Mouse (Mus musculus) spleen, adult 2 months (tissue): Measurements from ENCODE around the gene Sepsecs. TPM values are rescaled to one million over a fixed set of nuclear protein-coding genes. Genes with fewer than 3 reads are reported as not detected.

Experiments used
- DNase-seq, 2 experiments: peaks; one replicate each; pipeline versions ENCODE4 v3.0.0 to v3.0.0-alpha.2; 2012 to 2021; ENCODE audit warnings: low spot score in 2 of 2, low read depth in 1 of 2
- H3K27ac ChIP-seq: fragments of 200-500 bp; 2 replicates; pipeline ENCODE4 v1.5.1; 2012; ENCODE audit warnings: low read length, inconsistent platforms; ENCODE audit not compliant: insufficient read depth
- H3K27me3 ChIP-seq: fragments of 200-500 bp; 2 replicates; pipeline ENCODE4 v1.6.1; 2012; ENCODE audit warnings: mild to moderate bottlenecking, moderate library complexity, low read length, inconsistent platforms; ENCODE audit not compliant: control insufficient read depth, insufficient read depth
- H3K36me3 ChIP-seq: fragments of 200-500 bp; 2 replicates; pipeline ENCODE4 v1.6.1; 2012; ENCODE audit warnings: mild to moderate bottlenecking, low read length, inconsistent platforms; ENCODE audit not compliant: control insufficient read depth, insufficient read depth
- H3K4me1 ChIP-seq: fragments of 200-500 bp; 2 replicates; pipeline ENCODE4 v1.6.1; 2011; ENCODE audit warnings: inconsistent platforms; ENCODE audit not compliant: control insufficient read depth, insufficient read depth, insufficient read length
- H3K4me3 ChIP-seq: fragments of 200-500 bp; 2 replicates; pipeline ENCODE4 v1.5.1; 2011; ENCODE audit warnings: mild to moderate bottlenecking, inconsistent platforms; ENCODE audit not compliant: insufficient read depth, insufficient read length; ENCODE audit errors: extremely low read depth
- CTCF ChIP-seq: fragments of 200-500 bp; IDR thresholded peaks from 2 replicates; pipeline ENCODE4 v1.5.1; 2011; ENCODE audit warnings: mild to moderate bottlenecking, inconsistent platforms; ENCODE audit not compliant: insufficient read depth, insufficient read length, insufficient replicate concordance; ENCODE audit errors: extremely low read depth
- POLR2A ChIP-seq: fragments of 200-500 bp; IDR thresholded peaks from 2 replicates; pipeline ENCODE4 v1.6.1; 2011; ENCODE audit warnings: low read depth, low read length, inconsistent platforms
- WGBS: fragments of 180-500 bp; shearing (Covaris S2); methylation state at CpG from one replicate; pipeline ENCODE4 v1.1.7; 2018; 5-methylcytosine and 5-hydroxymethylcytosine counted together
- polyA plus RNA-seq: library from polyadenylated mRNA; depleted of rRNA; stranded (reverse); fragments of >200 nt; gene quantifications from 2 replicates; pipeline ENCODE4 v1.2.3, GENCODE M21; 2012

Gene Sepsecs
- polyA plus RNA-seq, 1 experiment: 3.1 TPM

GRCm38 (mm10) chr5:52623099-52623498 lies 46.4 kb downstream of the Sepsecs start:
- H3K27me3 ChIP-seq: no peaks in the 10 kb centered on the region
- WGBS: 84% methylated on average over 2 of the region's 2 CpGs
- TF ChIP-seq POLR2A: no peak
- no peak for TF ChIP-seq CTCF
- H3K36me3 ChIP-seq: no peaks in the 10 kb centered on the region
- DNase-seq: no peak
- peaks cover 6% of the 10 kb centered on the region; the same call in 1 of the 2 replicates for H3K4me1 ChIP-seq
- no peak overlapping the region for H3K4me3 ChIP-seq
- H3K27ac ChIP-seq: no peak overlapping the region

- 2% methylated on average over 41 of the region's 41 CpGs for WGBS
- Histone ChIP-seq H3K4me1 (peaks cover 10% of the 10 kb centered on the region; the same call in 1 of the 2 replicates), H3K4me3 (peak overlapping the region; percentile 26; the same call in 1 of the 2 replicates), H3K27me3 (no peaks in the 10 kb centered on the region), H3K36me3 (no peaks in the 10 kb centered on the region), H3K27ac (no peak overlapping the region)
- TF ChIP-seq POLR2A (no peak), CTCF (no peak)
- peak in 1 of 2 experiments; percentile 9 for DNase-seq
Observed at GRCm38 (mm10) chr5:52618348-52619270, 50.9 kb downstream of the Sepsecs start.

GRCm38 (mm10) chr5:52617711-52618347 lies 51.7 kb downstream of the Sepsecs start:
- WGBS: 66% methylated on average over 9 of the region's 9 CpGs

GRCm38 (mm10) chr5:52616549-52616948 lies 53.0 kb downstream of the Sepsecs start:
- Histone ChIP-seq H3K36me3 (no peaks in the 10 kb centered on the region), H3K4me3 (no peak overlapping the region), H3K27ac (no peak overlapping the region), H3K4me1 (peaks cover 10% of the 10 kb centered on the region; the same call in 1 of the 2 replicates), H3K27me3 (no peaks in the 10 kb centered on the region)
- TF ChIP-seq POLR2A (no peak), CTCF (no peak)
- DNase-seq: no peak
- 36% methylated on average over 2 of the region's 2 CpGs for WGBS

More at GRCm38 (mm10) chr5:52617711-52618347, 51.7 kb downstream of the Sepsecs start:
- peak overlapping the region; percentile 26; the same call in 1 of the 2 replicates for H3K4me3 ChIP-seq
- H3K36me3 ChIP-seq: no peaks in the 10 kb centered on the region
- H3K27me3 ChIP-seq: no peaks in the 10 kb centered on the region
- no peak for DNase-seq
- H3K4me1 ChIP-seq: peaks cover 10% of the 10 kb centered on the region; the same call in 1 of the 2 replicates
- H3K27ac ChIP-seq: no peak overlapping the region
- no peak for TF ChIP-seq POLR2A
- TF ChIP-seq CTCF: no peak

- WGBS: 43% methylated on average over 9 of the region's 9 CpGs
- TF ChIP-seq POLR2A (no peak), CTCF (no peak)
Observed at GRCm38 (mm10) chr5:52615421-52615820, 54.1 kb downstream of the Sepsecs start.

GRCm38 (mm10) chr5:52614686-52615085 lies 54.8 kb downstream of the Sepsecs start:
- Histone ChIP-seq H3K4me3 (no peak overlapping the region), H3K27ac (no peak overlapping the region), H3K36me3 (no peaks in the 10 kb centered on the region), H3K27me3 (no peaks in the 10 kb centered on the region), H3K4me1 (peaks cover 10% of the 10 kb centered on the region; the same call in 1 of the 2 replicates)
- TF ChIP-seq CTCF: no peak
- TF ChIP-seq POLR2A: no peak
- 69% methylated on average over 4 of the region's 4 CpGs for WGBS
- DNase-seq: no peak

More at GRCm38 (mm10) chr5:52615421-52615820, 54.1 kb downstream of the Sepsecs start:
- no peaks in the 10 kb centered on the region for H3K36me3 ChIP-seq
- no peak overlapping the region for H3K27ac ChIP-seq
- no peak for DNase-seq
- H3K27me3 ChIP-seq: no peaks in the 10 kb centered on the region
- peaks cover 10% of the 10 kb centered on the region; the same call in 1 of the 2 replicates for H3K4me1 ChIP-seq
- H3K4me3 ChIP-seq: no peak overlapping the region
